Mouse (Mus musculus): ENCODE results near the gene 4933407L21Rik. TPM values are rescaled to one million over a fixed set of nuclear protein-coding genes. Genes with fewer than 3 reads are reported as not detected.
A peak's percentile ranks its signal among the peaks of the same experiment; 100 is the strongest.

Gene 4933407L21Rik
- polyA plus RNA-seq, 1 experiment from 2014 or later, result not detected

DNA sequence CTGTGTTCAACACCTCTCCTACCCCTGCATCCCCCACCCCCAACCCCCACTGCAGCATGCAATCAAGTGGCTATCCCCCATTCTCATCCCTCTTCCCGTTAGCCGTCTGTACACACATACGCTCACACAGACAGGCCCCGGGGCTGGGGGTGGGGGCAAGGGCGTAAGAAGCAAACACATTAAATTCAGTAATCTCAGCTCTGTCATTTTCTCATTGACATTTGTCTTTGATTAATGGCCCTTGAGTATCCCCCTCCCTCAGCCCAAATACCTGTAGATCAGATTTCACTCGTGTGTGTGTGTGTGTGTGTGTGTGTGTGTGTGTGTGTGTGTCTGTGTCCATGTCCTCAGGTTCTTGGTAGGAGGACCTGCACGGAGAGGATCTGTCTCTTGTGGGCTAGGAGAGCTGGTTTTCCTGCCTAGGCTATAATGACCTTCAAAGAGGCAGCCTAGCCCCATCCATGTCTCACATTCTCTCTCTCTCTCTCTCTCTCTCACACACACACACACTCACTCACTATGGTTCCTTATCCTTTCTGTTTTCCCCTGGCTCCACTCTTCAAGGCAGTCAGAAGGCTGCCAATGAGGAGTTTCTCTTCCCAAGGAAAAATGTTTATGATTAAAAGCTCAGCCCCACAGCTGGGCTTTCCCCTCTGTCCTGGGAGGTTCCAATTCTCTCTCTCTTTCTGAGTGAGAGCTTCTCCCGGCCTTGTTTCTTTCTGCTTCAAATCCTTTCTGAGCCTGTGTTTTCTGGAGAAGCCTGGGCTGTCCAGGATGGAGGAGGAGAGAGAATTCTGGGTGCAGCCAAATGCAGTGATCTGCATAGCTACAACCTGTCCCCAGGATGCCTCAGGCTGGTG is 30.2 kb upstream of the 4933407L21Rik start:
- no peak overlapping the region for H3K4me2 ChIP-seq
- no peaks in the 10 kb centered on the region for H3K9me3 ChIP-seq (ENCODE audit: control insufficient read depth, low read length)
- WGBS, result 44% methylated on average over 8 of the region's 8 CpGs
- ATAC-seq (replicated peaks; ENCODE audit: low FRiP score), result no peak
- DNase-seq (ENCODE audit: low spot score), result no peak
- peaks cover 52% of the 10 kb centered on the region for H3K4me1 ChIP-seq (replicated peaks; ENCODE audit: control insufficient read depth, insufficient read depth, low read length)
- no peaks in the 10 kb centered on the region for H3K27me3 ChIP-seq (replicated peaks; ENCODE audit: control insufficient read depth, insufficient read depth, low read length)
- no peak overlapping the region for H3K4me3 ChIP-seq (ENCODE audit: low read depth, low read length)
- H3K36me3 ChIP-seq (ENCODE audit: control insufficient read depth, insufficient read depth, low read length), result peaks cover 2% of the 10 kb centered on the region; the same call in 1 of the 2 replicates
- no peak overlapping the region for H3K9ac ChIP-seq (ENCODE audit: low read depth, low read length)
- no peak overlapping the region for H3K27ac ChIP-seq (ENCODE audit: low read depth, low read length)

DNA sequence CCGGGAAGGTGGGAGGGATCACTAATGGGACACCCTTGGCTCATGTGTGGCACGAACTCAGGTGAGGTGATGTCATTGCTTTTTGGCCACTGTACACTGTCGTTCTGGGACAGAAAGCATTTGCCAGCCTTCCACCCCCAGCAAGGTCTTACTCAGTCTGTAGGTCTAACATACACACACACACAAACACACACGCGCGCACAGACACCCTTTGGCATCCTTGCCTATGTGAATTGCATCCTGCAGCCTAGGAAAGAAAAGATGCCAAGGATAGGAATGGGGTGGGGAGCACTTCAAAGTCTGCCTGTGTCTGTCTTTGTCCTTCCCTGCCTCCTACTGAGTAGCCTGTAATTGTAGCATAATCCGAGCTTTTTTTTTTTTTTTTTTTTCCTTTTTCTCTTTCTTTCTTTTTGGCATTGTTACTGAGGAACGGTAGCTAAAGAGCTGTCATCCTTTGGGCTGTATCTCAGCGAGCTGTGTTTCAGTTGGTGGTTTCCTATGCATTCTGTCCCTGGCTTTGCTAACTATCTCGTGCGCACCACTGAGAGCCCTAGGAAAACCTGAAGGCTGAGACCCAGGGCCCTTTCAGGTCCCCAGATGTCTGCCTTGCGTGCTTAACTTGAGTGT is 29.4 kb upstream of the 4933407L21Rik start:
- Histone ChIP-seq H3K36me3 (ENCODE audit: control insufficient read depth, insufficient read depth, low read length) (peaks cover 2% of the 10 kb centered on the region; the same call in 1 of the 2 replicates), H3K4me3 (ENCODE audit: low read depth, low read length) (no peak overlapping the region), H3K9ac (ENCODE audit: low read depth, low read length) (no peak overlapping the region), H3K27me3 (replicated peaks; ENCODE audit: control insufficient read depth, insufficient read depth, low read length) (no peaks in the 10 kb centered on the region), H3K4me2 (peak overlapping the region; percentile 12; the same call in 1 of the 2 replicates), H3K9me3 (ENCODE audit: control insufficient read depth, low read length) (no peaks in the 10 kb centered on the region), H3K27ac (ENCODE audit: low read depth, low read length) (no peak overlapping the region; the same call in 1 of the 2 replicates), H3K4me1 (replicated peaks; ENCODE audit: control insufficient read depth, insufficient read depth, low read length) (peaks cover 52% of the 10 kb centered on the region)
- WGBS, result 61% methylated on average over 12 of the region's 12 CpGs
- no peak for ATAC-seq (replicated peaks; ENCODE audit: low FRiP score)
- DNase-seq (ENCODE audit: low spot score), result no peak

GRCm38 (mm10) chr1:85899388-85899761 is 28.9 kb upstream of the 4933407L21Rik start:
- H3K9me3 ChIP-seq (ENCODE audit: control insufficient read depth, low read length), result no peaks in the 10 kb centered on the region
- peak overlapping the region; percentile 12; the same call in 1 of the 2 replicates for H3K4me2 ChIP-seq
- peaks cover 2% of the 10 kb centered on the region; the same call in 1 of the 2 replicates for H3K36me3 ChIP-seq (ENCODE audit: control insufficient read depth, insufficient read depth, low read length)
- no peaks in the 10 kb centered on the region for H3K27me3 ChIP-seq (replicated peaks; ENCODE audit: control insufficient read depth, insufficient read depth, low read length)
- peaks cover 52% of the 10 kb centered on the region for H3K4me1 ChIP-seq (replicated peaks; ENCODE audit: control insufficient read depth, insufficient read depth, low read length)
- ATAC-seq (replicated peaks; ENCODE audit: low FRiP score), result no peak
- DNase-seq (ENCODE audit: low spot score), result no peak
- H3K9ac ChIP-seq (ENCODE audit: low read depth, low read length), result no peak overlapping the region
- H3K4me3 ChIP-seq (ENCODE audit: low read depth, low read length), result no peak overlapping the region
- H3K27ac ChIP-seq (ENCODE audit: low read depth, low read length), result no peak overlapping the region; the same call in 1 of the 2 replicates

- Histone ChIP-seq H3K27me3 (replicated peaks; ENCODE audit: control insufficient read depth, insufficient read depth, low read length) (no peaks in the 10 kb centered on the region), H3K9ac (ENCODE audit: low read depth, low read length) (no peak overlapping the region), H3K27ac (ENCODE audit: low read depth, low read length) (no peak overlapping the region), H3K4me3 (ENCODE audit: low read depth, low read length) (no peak overlapping the region), H3K4me2 (no peak overlapping the region), H3K9me3 (ENCODE audit: control insufficient read depth, low read length) (no peaks in the 10 kb centered on the region), H3K36me3 (ENCODE audit: control insufficient read depth, insufficient read depth, low read length) (peaks cover 7% of the 10 kb centered on the region; the same call in 1 of the 2 replicates), H3K4me1 (replicated peaks; ENCODE audit: control insufficient read depth, insufficient read depth, low read length) (peaks cover 47% of the 10 kb centered on the region)
- DNase-seq (ENCODE audit: low spot score) (no peak), ATAC-seq (replicated peaks; ENCODE audit: low FRiP score) (no peak)
- 68% methylated on average over 7 of the region's 7 CpGs for WGBS
These were observed 27.6 kb upstream of the 4933407L21Rik start for GRCm38 (mm10) chr1:85900521-85901333.

- H3K27me3 ChIP-seq (replicated peaks; ENCODE audit: control insufficient read depth, insufficient read depth, low read length), result no peaks in the 10 kb centered on the region
- WGBS, result 35% methylated on average over 3 of the region's 3 CpGs
- DNase-seq (ENCODE audit: low spot score) (no peak), ATAC-seq (replicated peaks; ENCODE audit: low FRiP score) (0 out of 2 replicates have a peak, but pooled peaks have one; percentile 32)
- no peak overlapping the region for H3K4me3 ChIP-seq (ENCODE audit: low read depth, low read length)
- H3K9me3 ChIP-seq (ENCODE audit: control insufficient read depth, low read length), result no peaks in the 10 kb centered on the region
- H3K36me3 ChIP-seq (ENCODE audit: control insufficient read depth, insufficient read depth, low read length), result peaks cover 11% of the 10 kb centered on the region; the same call in 1 of the 2 replicates
- H3K27ac ChIP-seq (ENCODE audit: low read depth, low read length), result no peak overlapping the region; the same call in 1 of the 2 replicates
- H3K4me2 ChIP-seq, result no peak overlapping the region
- H3K4me1 ChIP-seq (replicated peaks; ENCODE audit: control insufficient read depth, insufficient read depth, low read length), result peaks cover 39% of the 10 kb centered on the region
- H3K9ac ChIP-seq (ENCODE audit: low read depth, low read length), result no peak overlapping the region
These were observed 26.7 kb upstream of the 4933407L21Rik start for GRCm38 (mm10) chr1:85901516-85902107.

GRCm38 (mm10) chr1:85902108-85902561 is 26.1 kb upstream of the 4933407L21Rik start:
- peaks cover 33% of the 10 kb centered on the region for H3K4me1 ChIP-seq (replicated peaks; ENCODE audit: control insufficient read depth, insufficient read depth, low read length)
- no peak overlapping the region for H3K4me3 ChIP-seq (ENCODE audit: low read depth, low read length)
- H3K9me3 ChIP-seq (ENCODE audit: control insufficient read depth, low read length), result no peaks in the 10 kb centered on the region
- H3K4me2 ChIP-seq, result no peak overlapping the region
- H3K9ac ChIP-seq (ENCODE audit: low read depth, low read length), result no peak overlapping the region
- DNase-seq (ENCODE audit: low spot score) (no peak), ATAC-seq (replicated peaks; ENCODE audit: low FRiP score) (no peak)
- peaks cover 14% of the 10 kb centered on the region; the same call in 1 of the 2 replicates for H3K36me3 ChIP-seq (ENCODE audit: control insufficient read depth, insufficient read depth, low read length)
- no peak overlapping the region; the same call in 1 of the 2 replicates for H3K27ac ChIP-seq (ENCODE audit: low read depth, low read length)
- WGBS, result 57% methylated on average over 7 of the region's 7 CpGs
- no peaks in the 10 kb centered on the region for H3K27me3 ChIP-seq (replicated peaks; ENCODE audit: control insufficient read depth, insufficient read depth, low read length)

DNA sequence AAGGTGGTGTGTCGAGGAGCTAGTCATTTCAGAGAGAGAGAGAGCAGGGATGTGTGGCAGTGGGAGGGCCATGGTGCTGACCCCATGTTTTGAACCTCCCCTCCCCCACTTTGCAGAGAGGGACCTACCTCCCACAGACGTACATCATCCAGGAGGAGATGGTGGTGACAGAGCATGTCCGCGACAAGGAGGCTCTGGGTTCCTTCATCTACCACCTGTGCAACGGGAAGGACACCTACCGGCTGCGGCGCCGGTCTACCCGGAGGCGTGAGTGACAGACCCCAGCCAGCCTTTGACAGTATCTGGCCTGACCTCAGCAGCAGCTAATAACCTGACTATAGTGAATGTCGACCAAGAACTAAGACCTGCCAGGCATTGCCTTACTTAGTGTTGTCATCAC is 21.4 kb upstream of the 4933407L21Rik start:
- no peak overlapping the region for H3K27ac ChIP-seq (ENCODE audit: low read depth, low read length)
- H3K4me1 ChIP-seq (replicated peaks; ENCODE audit: control insufficient read depth, insufficient read depth, low read length), result peaks cover 4% of the 10 kb centered on the region; the same call in 1 of the 2 replicates

More for the DNA sequence above, 21.4 kb upstream of the 4933407L21Rik start:
- DNase-seq (ENCODE audit: low spot score), result no peak
- no peak overlapping the region for H3K4me2 ChIP-seq
- H3K36me3 ChIP-seq (ENCODE audit: control insufficient read depth, insufficient read depth, low read length), result peaks cover 16% of the 10 kb centered on the region; the same call in 1 of the 2 replicates
- no peaks in the 10 kb centered on the region for H3K27me3 ChIP-seq (replicated peaks; ENCODE audit: control insufficient read depth, insufficient read depth, low read length)
- H3K9me3 ChIP-seq (ENCODE audit: control insufficient read depth, low read length), result no peaks in the 10 kb centered on the region
- H3K9ac ChIP-seq (ENCODE audit: low read depth, low read length), result no peak overlapping the region
- H3K4me3 ChIP-seq (ENCODE audit: low read depth, low read length), result no peak overlapping the region
- ATAC-seq (replicated peaks; ENCODE audit: low FRiP score), result no peak
- 80% methylated on average over 12 of the region's 12 CpGs for WGBS

All from liver, embryonic 11.5 days (tissue).